Mouse (Mus musculus): Measurements from ENCODE around the gene Pym1. TPM values are rescaled to one million over a fixed set of nuclear protein-coding genes. Genes with fewer than 3 reads are reported as not detected.
A peak's percentile ranks its signal among the peaks of the same experiment; 100 is the strongest.

Pym1 gene
- total RNA-seq, 2 experiments from 2014 or later = 21.6 to 23.8 TPM

DNA sequence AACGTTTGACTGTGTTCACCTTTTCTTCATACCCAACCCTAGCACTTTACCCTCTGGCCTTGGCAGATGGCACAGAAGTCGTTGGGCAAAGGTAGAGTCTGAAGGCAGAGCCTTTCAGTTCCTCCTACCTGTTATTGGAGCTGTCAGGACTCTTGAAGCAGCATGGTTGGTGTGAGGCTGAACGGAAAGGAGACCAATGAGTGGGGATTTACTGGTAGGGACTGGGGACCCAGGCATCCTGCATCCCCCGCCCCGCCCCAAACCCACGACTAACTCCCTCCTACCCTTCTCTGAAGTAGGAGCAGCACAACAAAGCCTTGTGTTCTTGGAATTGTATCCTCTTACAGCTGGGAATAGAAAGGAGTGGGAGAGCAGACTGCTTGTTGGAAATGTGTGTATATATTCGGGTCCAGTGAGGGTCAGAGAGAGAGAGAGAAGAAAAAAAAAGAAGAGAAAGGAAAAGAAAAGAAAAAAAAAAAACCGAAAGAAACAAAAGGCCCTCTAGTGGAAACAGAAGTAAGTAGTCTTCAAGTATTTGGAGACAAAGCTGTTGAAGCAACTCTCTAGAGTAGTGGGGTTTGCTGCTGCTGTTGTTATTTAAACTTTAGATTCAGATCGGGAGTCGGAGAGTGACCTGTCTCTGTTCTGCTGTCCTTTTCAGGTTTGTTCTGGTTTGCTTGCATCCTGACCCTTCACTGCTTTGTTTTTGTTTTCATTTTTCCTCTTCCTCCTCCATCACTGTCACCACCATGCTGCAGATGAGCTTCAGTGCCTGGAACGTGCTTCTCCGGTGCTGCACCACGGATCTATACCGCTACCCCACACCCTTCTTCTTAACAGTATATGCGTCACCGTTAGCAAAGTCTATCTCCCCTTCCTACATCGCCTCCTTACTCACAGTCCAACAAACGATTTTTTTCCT is 2.7 kb upstream of the Pym1 start, which contains the start of gene Dgka:
TSS of gene Dgka (minus strand) at position 176 of the 922 bp plus-strand sequence.
- no peak for DNase-seq (ENCODE audit: low spot score in 2 of 2)

DNA sequence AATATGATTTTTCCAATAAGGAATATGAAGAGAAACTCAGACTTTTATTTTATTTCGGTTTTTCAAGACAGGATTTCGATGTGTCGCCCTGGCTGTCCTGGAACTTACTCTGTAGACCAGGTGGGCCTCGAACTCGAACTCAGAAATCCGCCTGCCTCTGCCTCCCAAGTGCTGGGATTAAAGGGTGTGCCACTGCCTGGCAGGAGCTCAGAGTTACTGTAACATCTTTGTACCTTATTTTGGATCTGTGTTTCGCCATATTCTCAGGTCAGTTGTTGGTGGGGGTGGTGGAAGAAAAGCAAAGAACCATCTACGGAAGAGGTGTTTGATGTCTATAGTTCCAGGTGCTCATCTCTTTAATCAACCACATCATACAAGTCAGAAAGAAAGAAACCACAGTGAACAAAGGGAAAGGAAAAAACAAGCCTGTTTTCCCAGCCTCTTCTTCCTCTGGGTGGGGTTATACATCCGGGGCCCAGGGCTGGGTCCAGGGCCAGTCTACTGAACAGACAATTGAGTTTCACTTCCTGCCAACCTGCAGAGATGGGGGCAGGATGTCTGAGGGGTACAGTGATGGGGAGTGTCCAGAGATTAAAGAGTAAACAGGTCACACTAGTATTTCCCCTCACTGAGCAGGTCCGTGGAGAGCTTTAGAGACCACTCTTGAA is 1.6 kb upstream of the Pym1 start:
- no peak for DNase-seq (ENCODE audit: low spot score in 2 of 2)

DNA sequence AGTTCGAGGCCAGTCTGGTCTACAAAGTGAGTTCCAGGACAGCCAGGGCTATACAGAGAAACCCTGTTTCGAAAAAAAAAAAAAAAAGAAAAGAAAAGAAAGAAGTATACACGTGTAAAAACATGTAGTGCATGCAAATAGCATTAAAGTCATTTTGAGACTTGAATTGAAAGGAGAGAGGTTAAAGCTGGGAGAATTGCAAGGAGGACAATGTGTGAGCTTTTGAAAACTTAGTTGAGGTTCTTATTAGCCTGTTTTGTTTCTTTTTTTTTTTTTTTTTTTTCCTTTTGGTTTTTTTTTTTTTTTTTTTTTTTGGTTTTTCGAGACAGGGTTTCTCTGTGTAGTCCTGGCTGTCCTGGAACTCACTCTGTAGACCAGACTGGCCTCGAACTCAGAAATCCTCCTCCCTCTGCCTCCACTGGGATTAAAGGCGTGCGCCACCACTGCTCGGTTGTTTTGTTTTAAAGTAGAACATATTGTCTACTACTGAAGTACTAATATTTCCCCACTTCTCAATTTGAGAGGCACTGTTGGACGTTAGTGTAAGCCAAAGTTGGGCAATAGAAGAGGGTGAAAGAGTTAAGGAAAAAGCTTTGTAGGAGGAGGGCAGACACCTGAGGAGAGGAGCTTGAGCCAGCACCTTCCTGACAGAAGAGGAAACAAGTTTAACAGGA is 580 bp upstream of the Pym1 start:
- no peak for DNase-seq (ENCODE audit: low spot score in 2 of 2)

DNA sequence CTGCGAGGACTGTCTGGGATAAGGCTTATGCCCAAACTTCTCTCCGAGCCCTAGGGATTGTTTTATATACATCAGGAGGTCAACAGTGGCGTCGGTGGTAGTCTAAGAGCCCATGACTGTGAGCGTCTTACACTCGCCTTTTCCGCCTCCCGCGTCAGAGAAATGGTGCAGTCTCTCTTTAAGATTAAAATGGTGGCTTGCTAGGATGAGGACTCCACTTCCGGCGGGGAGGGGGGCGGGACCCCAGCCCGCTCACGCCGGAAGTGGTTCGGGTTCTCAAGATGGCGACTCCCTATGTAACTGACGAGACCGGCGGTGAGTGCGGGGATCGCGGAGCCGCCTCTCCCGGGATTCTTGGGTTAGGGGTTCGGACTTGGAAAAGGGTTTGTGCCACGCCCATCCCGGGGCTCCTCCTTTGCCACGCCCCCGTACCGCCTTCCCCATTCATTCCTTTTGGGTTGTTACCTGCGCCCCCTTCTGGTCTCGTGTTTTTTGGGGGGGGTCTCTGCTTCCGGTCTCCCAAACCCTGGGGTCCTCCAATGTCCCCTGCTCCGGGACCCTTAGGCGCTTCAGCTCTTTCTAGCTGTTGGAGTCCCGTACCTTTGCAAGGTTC is 669 bp downstream of the Pym1 start:
- DNase-seq (ENCODE audit: low spot score in 2 of 2) = peak; percentile 66 to 70

DNA sequence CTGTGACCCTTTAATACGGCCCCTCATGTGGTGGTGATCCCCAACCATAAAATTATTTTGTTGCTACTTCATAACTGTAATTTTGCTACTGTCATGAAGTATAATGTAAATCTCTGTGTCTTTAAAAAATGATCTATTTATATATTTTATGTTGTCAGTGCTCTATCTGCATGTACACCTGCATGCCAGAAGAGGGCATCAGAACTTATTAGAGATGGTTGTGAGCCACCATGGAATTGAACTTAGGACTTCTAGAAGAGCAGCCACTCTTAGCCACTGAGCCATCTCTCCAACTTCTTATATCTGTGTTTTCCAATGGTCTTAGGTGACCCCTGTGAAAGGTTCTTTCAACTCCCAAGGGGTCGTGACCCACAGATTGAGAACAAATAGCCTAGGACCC is 25.2 kb downstream of the Pym1 start:
- no peak for DNase-seq (ENCODE audit: low spot score in 2 of 2)

DNA sequence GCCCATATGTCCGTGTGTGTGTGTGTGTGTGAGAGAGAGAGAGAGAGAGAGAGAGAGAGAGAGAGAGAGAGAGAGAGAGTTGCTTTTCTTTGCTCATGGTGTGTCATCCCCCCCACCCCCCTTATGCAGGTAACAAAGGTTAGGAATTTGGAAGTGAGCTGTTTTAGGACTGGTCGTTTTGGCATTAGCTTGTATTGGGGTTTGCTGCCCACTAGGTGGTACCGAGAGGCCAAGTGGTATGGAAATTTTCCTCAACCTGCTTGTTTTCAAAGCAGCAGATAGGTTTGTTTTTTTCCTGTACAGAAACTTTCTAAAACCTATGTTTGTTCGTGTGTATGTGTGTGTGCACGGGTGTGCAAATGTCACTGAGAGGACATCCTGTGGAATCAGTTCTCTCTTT is 26.0 kb downstream of the Pym1 start:
- DNase-seq (ENCODE audit: low spot score in 2 of 2) = no peak

DNA sequence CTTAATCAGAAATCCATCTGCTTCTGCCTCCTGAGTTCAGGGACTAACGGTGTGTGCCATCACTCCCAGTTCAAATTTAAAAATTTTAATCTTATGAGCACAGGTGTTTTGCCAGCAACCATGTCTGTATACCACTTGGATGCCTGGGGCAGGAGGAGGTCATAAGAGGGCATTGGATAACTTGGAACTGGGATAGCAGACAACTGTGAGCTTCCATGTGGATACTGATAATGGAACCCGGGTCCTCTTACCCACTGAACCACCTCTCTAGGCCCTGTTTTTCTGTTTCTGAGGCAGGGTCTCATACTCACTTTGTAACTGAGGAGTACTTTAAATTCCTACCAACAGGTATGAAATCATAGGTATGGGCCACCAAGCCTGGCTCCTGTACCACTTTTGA is 30.8 kb downstream of the Pym1 start:
- DNase-seq (ENCODE audit: low spot score in 2 of 2) = no peak

DNA sequence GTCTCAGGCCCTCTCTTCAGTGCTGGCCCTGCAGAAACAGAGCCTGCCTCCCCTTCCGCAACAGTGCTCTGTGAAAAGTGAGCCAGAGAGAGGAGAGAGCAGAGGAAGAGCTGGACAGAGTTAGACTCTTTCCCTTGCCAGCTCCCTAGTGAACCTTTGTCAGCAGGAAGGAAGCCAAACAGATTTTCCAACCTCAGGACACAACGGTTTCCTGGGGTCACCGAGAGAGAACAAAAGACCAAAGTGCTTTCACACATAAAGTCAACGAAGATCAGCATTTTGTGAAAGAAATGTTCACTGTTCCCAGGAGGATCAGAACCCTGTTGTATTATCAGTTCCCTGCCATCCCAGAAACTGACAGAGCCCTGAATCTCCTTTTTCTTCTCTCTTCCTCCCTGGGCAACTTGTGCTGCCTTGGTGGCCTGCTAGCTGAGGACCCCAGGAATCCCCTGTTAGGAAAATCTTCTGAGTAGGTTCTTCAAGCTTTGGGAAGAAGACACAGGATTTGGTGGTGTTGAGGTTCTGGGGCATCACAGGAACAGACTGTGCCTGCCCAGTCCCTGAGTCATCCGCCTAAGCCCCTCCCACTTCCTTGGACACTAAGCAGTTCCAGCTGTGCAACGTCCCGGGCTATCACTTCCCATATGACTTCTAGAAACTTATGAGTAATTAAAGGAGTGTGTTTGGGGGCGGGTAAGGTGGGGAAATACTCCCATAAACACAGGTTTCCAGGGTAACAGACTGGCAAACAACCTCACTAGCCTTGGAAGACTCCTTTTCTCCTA is 31.5 kb downstream of the Pym1 start:
- peak; percentile 45 to 72 for DNase-seq (ENCODE audit: low spot score in 2 of 2)

DNA sequence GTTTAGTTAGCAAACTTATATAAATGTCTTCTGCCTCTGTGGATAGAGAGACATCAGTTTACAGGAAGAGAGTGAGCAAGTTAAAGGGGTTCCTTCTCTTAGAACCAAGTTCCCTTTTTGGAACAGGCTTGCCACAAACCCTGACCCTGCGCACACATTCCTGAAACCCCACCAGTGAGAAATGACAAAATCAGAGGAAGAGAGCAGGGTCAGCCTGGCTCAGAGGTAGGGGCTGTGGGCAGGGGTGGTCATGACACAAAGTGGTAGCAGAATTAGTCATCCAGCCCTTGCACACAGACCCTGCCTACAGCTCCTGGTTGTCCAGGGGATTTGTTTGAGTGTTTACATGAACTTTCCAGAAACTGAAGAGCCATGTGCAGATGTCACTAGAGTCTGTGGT is 32.5 kb downstream of the Pym1 start:
- DNase-seq (ENCODE audit: low spot score in 2 of 2) = no peak

DNA sequence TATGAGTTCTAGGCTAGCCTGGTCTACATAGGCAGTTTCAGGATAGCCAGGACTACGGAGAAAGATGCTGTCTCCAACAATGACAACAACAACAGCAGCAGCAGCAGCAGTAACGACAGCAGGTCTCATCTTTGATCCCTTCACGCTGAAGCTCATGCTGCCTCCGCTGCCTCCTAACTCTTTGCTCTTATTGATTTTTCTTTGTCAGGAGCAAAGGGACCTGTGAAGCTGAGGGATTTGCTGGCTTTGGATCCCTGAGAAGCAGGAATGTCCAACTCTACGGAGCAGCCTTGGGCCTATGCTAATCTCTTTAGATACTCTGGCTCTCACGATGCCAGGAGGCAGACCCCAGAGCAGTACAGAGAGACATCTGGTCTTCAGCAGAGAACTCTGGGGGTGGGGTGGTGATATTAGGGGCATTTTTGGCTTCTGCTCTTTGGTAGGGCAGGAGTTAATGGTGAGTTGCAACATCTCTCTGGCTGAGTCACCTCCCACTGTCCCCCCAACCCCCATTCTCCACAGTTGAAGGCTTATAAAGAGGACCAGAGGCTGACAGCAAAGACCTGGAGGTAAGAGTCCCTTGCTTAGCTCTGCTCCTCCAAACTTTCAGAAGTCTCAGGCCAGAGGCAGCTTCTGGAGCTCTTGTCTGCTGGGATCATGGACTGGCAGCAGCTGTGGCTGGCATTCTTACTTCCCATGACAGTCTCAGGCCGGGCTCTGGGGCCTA is 42.9 kb downstream of the Pym1 start, which contains the start of gene Mmp19:
TSS of gene Mmp19 (plus strand) at position 513 of the 727 bp plus-strand sequence.
- peak; percentile 35 to 42 for DNase-seq (ENCODE audit: low spot score in 2 of 2)

DNA sequence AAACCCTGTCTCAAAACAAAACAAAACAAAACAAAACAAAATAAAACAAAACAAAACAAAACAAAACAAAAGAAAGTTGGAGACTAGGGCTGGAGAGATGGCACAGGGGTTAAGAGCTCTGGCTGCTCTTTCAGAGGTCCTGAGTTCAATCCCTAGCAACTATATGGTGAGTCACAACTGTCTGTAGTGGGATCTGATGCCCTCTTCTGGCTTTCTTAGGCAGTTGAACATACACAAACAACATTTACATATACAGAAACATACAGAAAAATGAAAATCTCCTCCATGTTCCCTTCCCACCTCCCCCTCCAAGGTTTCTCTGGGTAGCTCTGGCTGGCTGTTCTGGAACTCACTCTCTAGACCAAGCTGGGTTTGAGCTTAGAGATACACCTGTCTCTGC is 44.4 kb downstream of the Pym1 start:
- DNase-seq (ENCODE audit: low spot score in 2 of 2) = no peak

DNA sequence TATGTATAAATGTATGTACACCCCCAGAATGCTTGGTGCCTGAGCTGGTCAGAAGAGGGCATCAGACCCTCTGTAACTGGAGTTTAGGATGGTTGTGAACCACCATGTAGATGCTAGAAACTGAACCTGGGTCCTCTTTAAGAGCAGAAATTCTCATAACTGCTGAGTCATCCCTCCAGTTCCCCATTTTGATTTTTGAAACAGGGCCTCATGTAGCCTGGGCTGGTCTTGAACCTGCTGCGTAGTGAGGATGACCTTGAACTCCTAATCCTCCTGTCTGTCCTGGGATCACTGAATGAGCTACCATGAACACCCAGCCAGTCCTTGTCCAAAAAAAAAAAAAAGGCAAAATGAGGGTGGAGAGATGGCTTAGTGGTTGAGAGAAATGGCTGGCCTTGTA is 45.6 kb downstream of the Pym1 start:
- no peak for DNase-seq (ENCODE audit: low spot score in 2 of 2)

DNA sequence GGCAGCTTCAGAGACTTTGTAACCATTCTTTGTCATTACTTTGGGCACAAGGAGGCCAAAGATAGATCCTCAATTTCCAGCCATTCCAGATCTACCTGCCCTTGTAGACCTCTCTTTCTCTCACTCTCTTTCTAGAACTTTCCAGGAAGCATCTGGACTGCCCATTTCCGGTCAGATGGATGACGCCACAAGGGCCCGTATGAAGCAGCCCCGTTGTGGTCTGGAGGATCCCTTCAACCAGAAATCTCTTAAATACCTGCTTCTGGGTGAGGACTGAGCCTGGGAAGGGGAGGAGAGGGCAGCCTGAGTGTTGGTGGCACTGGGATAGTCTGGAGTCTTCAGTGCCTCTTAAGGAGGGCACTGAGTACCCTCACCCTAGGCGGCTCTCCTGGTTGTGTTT is 46.7 kb downstream of the Pym1 start:
- no peak for DNase-seq (ENCODE audit: low spot score in 2 of 2)

DNA sequence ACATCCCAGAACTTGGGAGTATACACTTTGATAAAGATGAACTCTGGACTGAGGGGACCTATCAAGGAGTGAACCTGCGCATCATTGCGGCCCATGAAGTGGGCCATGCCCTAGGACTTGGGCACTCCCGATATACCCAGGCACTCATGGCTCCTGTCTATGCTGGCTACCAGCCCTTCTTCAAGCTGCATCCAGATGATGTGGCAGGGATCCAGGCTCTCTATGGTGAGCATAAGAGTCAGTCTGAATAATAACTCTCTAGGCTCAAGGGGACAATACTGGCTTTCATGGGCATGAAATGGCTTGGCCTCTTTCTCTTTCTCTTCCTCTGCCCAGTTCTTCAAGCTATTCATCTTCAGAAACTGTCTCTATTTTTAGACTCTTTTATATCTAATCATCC is 47.9 kb downstream of the Pym1 start:
- DNase-seq (ENCODE audit: low spot score in 2 of 2) = no peak

DNA sequence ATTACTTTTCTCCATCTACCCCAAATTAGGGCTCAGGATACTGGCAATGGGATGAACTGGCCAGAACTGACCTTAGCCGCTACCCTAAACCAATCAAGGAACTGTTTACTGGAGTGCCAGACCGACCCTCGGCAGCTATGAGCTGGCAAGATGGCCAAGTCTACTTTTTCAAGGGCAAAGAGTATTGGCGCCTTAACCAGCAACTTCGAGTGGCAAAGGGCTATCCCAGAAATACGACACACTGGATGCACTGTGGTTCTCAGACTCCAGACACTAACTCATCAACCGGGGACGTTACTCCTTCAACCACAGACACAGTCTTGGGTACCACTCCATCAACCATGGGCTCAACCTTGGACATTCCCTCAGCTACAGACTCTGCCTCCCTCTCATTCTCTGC is 51.0 kb downstream of the Pym1 start:
- DNase-seq (ENCODE audit: low spot score in 2 of 2) = no peak

DNA sequence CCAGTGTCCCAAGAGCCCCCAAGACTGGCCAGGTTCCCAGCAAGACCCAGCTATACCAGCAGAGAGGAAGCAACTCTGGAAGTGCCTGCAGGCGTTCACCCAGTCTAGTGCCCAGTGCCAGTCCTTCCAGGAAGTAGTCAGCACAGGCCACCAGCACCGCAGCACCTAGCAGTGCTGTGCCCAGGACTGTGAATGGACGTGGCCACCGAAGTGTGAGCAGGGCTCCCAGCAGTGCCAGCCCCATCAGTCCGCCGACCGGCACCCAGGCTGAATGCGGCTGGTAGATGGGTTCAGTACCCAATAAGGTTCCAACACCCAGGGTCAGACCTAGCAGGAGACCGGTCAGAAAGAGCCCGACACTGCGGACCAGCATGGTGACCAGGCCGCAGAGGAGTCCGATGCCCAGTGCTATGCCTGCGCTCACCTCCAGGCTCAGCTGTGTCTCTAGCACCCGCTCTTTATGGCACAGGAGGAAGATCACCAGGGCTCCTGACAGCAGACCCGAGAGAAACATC is 54.3 kb downstream of the Pym1 start:
- DNase-seq (ENCODE audit: low spot score in 2 of 2) = no peak

DNA sequence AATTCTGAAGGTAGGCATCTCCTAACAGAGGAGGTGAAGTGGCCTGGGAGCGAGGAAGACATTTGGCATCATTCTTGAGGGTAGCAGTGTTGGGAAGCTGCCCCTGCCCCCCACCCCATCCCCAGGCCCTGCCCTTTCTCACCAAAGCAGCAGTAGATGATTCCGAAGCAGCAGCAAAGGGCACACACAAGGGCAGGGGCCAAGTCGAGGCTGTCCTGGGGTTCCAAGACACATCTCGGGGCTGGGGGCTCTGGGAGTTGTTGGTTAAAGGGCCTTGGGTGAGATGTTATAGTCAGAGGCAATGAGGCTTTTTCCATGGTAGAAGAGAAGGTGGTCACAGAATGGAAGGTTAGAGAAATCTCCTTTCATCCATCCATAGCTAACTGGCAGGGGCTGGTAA is 55.3 kb downstream of the Pym1 start:
- no peak for DNase-seq (ENCODE audit: low spot score in 2 of 2)

DNA sequence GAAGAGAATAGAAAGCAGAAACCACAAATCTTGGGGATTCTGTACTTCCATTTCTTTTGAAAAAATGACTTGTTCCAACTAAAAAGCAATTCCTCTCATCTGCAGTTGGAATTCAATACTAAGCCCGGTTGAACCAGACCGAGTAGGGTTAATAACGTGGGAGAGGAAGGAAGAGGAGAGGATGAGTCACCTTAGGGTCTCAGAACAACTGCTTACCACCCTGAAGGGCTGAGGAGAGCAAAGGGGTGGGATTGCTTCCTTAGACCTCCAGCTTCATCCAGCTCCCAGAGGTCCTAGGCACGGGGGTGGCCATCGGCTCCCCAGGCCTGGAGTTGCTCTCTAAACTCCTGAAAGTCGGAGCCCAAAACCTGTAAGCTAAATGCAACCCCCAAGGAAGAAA is 55.7 kb downstream of the Pym1 start:
- no peak for DNase-seq (ENCODE audit: low spot score in 2 of 2)

DNA sequence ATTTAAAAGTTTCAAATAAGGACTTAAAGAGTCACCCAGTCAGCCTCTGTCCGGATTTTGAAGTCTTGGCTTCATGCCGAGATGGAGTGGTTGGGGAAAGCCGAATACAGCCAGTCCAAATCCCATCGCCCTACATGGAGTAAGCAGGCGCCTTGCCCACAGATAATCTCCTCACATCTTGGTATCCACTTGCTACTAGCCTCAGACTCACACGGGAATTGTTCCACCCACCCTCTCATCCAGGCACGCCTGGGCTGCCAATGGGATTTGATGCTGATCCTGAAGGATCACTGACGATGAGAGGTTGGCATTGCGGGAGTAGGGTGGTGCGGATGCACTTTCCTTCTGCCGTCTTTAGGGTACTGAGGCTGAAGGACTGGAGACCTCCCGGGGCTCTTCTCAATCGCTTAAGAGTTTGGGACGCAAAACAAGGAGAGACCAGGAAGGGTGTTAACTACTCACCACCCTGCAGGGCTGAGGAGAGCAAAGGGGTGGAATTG is 56.1 kb downstream of the Pym1 start, which contains the start of gene Dnajc14:
TSS of gene Dnajc14 (plus strand) at position 292 of the 500 bp plus-strand sequence.
- peak; percentile 43 to 44 for DNase-seq (ENCODE audit: low spot score in 2 of 2)
